Mouse (Mus musculus) layer of hippocampus, adult 9-10 months (tissue): ENCODE results near the gene Slc4a8.
"Not testable (repeated sequence)": the region's sequence is repeated elsewhere in the genome, so short reads cannot be mapped to it uniquely, and the experiment has no call there.

ENCODE experiments used
- DNase-seq: peaks from one replicate; pipeline ENCODE4 v3.0.0; 2022; ENCODE audit warnings: low spot score

The Slc4a8 gene

GRCm38 (mm10) chr15:100775189-100776166 lies 13.9 kb downstream of the Slc4a8 start:
- DNase-seq, result no peak

- no peak for DNase-seq
These were observed 14.9 kb downstream of the Slc4a8 start for GRCm38 (mm10) chr15:100776424-100776823.

DNA sequence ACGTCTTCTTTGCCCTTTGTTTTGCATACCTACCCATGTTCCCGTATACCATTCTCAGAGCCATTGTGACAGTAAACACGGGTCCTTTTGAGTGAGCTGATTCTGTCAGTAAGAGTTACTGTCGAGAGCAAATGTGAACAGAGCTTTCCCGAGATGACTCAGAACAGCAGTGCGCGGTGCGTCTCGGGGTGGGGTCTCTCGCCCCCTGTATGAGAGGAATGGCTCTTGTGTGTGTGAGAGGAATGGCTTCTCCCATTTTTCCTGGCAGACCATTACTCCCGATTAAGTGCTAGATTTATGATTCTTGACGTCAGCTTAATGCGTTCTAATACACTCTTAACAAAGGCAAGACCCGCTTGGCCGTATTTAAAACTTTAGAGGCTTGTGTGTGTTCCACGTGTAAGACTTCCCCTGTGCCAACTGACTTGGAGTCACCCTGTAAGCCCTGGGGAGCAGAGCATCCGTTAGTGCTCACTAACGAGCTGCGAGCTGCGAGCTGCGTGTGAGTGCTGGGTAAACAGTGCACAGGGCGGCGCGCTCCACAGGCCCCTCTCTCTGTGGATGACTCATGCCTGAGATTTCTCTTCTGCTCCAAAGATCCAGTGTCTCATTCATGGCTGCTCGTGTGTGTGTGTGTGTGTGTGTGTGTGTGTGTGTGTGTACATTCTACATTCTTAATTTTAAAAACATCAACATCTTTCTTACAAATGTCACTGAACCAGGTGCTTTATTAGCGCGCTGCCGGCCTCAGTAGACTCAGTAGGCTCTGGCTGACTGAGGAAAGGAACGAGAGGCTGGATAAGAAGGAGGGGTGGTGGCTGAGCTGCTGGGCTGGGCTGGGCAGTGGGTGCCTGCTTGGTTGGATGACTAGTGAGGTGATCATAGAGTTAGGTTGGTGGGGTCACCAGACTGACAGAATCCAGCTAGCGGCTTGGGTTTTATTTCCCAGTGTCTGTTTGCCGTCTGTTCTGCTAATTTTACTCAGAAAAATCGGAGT lies 15.8 kb downstream of the Slc4a8 start:
- no peak for DNase-seq

GRCm38 (mm10) chr15:100779896-100780295 lies 18.3 kb downstream of the Slc4a8 start:
- DNase-seq, result no peak

DNA sequence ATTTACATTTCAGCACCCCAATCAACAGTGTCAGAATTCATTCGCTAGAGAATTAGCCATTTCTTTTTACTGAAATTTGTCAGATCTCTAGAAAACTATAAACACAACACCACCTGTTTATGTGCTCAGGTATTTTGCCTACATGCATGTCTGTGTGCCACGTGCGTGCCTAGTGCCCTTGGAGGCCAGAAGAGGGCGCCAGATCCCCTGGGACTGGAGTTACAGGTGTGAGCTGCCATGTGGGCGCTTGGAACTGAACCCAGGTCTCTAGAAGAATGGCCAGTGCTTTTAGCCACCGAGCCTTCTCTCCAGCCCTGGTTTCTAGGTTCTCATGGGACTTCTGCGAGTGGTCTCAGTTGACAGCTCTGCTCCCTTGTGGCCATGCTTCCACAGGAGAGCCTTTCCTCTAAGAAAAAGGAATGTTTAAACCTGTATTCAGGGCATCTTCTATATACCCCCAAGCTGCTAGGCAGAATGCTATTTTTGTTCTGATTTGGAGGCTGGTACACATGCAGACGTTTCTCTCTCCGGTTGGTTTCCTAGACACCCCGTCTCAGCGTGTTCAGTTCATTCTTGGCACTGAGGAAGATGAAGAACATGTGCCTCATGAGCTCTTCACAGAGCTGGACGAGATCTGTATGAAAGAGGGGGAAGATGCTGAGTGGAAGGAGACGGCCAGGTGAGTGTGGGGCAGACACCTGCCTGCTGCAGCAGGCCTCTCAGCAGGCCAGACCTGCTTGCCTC lies 21.9 kb downstream of the Slc4a8 start:
- DNase-seq, result no peak

- no peak for DNase-seq
These were observed 28.7 kb downstream of the Slc4a8 start for GRCm38 (mm10) chr15:100790219-100790618.

DNA sequence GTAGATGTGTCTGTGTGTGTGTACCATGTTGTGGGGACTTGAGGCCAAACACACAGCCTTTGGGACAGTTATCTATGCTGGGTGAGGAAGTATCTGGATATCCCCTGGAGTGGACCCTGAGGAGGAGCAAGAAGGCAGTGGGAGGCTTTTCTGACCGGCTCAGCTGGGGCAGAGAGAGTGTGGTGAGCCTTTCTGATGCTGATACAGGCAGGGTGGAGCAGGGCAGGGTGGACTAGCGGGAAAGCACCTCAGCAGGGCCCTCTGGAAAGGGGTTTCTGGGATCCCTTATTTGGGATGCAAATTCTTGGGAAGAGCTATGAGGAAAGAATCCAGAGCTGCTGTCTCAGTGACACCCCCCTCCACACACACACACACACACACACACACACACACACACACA lies 30.8 kb downstream of the Slc4a8 start:
- no peak for DNase-seq

DNA sequence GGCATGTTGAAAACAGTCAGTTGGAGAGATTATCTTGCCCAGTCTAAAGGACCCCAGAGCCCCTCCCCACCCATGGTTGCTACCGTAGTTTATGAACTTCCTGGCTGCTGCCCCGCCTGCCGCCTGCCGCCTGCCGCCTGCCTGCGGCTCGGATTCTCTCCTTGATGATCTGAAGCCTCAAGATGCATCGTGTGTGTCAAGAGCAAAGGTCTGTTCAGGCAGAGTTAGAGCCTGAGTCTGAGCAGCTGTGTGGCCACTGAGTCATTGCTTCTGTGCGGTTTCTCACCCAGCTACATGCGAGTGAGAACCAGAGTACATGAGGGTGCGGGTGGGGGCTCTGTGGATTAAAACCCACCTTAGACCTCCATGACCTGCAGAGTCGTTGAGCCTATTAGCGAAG lies 39.4 kb downstream of the Slc4a8 start:
- no peak for DNase-seq

- DNase-seq, result no peak
These were observed 46.5 kb downstream of the Slc4a8 start for GRCm38 (mm10) chr15:100808062-100808461.

GRCm38 (mm10) chr15:100808484-100808883 lies 46.9 kb downstream of the Slc4a8 start:
- no peak for DNase-seq

GRCm38 (mm10) chr15:100810243-100810642 lies 48.7 kb downstream of the Slc4a8 start:
- DNase-seq, result no peak

GRCm38 (mm10) chr15:100813501-100813900 lies 52.0 kb downstream of the Slc4a8 start:
- no peak for DNase-seq

- no peak for DNase-seq
These were observed 52.5 kb downstream of the Slc4a8 start for GRCm38 (mm10) chr15:100814066-100814465.

- DNase-seq, result no peak
These were observed 53.8 kb downstream of the Slc4a8 start for GRCm38 (mm10) chr15:100815310-100815709.

DNA sequence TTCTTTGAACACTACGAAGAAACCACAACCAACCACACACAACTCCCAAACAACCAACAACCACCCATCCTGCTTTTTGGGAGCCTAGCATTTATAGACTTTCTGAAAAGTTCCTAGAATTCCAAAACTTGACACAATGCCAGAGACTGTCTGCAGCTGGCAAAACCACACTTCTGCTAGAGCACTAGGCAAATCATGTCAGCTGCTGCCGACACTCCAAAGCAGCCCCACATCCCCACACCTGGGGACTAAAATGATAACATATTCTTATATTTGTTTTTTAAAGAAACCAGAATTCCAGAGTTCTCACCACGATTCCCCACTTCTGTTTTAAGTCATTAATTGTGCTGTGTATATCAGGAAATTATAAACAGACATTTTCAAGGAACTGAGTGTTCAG lies 57.3 kb downstream of the Slc4a8 start:
- DNase-seq, result no peak

DNA sequence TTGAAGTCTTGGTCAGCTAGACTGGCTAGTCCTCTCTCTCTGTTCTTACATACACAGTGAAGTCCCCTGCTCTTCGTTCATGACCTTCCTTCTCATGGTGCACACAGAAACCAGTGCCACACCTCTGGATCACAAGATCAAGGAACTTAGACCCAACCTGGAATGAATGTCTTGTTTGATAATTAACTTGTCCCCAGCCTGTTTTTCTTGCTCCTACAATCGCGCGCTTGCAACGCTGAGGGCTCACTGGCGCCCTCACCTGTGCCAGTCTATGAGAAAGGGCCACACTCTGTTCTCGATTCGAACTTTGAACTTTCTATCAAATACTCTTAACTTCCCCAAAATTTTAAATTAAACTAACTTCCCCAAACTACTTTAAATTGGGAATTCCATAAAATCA lies 60.3 kb downstream of the Slc4a8 start:
- no peak for DNase-seq

DNA sequence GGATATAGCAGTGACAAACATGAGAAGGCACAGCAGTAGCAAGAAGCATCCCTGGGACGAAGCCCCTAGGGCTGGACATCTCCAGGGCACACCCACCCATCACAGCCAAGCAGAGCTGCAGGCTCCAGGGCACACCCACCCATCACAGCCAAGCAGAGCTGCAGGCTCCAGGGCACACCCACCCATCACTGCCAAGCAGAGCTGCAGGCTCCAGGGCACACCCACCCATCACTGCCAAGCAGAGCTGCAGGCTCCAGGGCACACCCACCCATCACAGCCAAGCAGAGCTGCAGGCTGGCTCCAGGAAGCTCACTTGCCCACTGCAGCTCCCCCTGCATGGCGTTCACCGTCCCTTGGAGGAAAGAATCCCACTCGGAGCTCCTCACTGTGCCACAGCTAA lies 60.8 kb downstream of the Slc4a8 start:
- not testable (repeated sequence) for DNase-seq

DNA sequence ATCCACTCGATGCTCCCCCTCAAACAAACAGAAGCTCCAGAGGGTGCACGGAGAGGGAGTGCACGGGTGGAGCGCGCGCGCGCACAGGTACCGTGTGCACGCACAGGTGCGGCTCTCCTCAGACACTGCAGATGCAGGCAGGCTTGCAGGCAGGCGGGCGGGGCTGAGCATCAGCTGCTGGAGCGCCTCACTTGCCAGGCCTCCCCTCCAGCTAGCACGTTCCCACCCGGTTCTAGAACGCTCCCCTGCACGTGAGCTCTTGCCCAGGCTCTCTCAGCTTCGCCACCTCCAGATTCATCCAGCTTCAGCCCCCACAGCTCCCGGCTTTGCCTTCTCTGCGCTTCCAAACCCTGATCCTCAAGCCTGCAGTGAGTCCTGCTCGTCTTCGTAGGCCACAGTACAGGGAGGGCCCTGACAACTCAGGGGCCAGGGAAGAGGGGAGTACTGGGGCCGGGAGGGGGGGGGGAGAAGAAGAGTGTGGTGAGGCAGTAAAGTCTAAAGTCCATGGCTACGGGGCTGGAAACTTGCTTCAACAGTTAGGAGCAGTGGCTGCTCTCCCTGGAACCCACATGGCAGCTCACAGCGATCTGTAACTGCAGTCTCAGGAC lies 63.8 kb downstream of the Slc4a8 start:
- DNase-seq, result no peak

- no peak for DNase-seq
These were observed 64.5 kb downstream of the Slc4a8 start for GRCm38 (mm10) chr15:100826076-100826475.

DNA sequence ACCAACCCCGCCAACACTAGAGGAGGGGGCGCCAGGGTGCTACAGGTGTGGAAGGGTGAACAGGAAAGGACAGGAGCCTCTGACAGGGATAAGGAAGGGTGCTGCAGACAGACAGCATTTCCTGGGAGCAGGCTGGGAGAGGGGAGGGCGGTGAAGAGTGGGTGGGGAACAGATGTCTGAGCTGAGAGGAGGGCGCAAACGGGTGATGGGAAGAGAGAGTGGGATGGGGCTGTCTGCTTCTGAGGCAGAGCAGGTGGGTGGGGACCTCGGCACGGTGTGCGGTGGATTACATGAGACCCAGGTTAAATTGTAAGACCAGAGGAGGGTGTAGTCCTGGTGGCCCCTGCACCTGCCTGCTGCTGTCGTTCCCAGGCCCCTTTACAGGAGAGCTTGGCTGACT lies 68.2 kb downstream of the Slc4a8 start:
- DNase-seq, result peak; percentile 46

DNA sequence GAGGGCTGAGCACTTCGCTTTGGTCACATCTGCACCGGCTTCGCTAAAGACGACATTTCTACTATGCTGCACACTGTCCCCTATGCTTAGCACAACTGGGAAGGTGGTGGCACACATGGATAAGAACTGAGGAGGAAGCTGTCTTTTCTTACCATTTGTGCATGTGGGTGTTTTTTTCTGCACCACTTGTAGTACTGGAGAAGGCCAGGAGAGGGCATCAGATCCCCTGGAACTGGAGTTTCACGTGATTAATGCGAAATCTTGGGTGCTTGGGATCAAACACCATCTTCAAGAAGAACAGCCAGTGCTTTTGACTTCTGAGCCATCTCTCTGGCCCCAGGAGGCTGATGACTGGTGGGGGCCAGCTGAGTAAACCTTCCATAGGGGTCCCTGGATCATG lies 69.1 kb downstream of the Slc4a8 start:
- no peak for DNase-seq
